Mouse (Mus musculus) G1E (cell line): Measurements from ENCODE around the gene 6030498E09Rik. TPM values are rescaled to one million over a fixed set of nuclear protein-coding genes. Genes with fewer than 3 reads are reported as not detected.

Experiments
- ATAC-seq: 2 replicates; pipeline ENCODE4 v1.8.0; 2016; ENCODE audit warnings: mild to moderate bottlenecking; ENCODE audit not compliant: insufficient number of reproducible peaks, poor library complexity, low FRiP score, severe bottlenecking; ENCODE audit errors: extremely low read depth
- DNase-seq: peaks from one replicate; pipeline ENCODE4 v3.0.0; 2012; ENCODE audit warnings: low spot score
- H3K27me3 ChIP-seq: 2 replicates; pipeline ENCODE4 v1.6.1; 2012; ENCODE audit warnings: mild to moderate bottlenecking, low read length, inconsistent platforms; ENCODE audit not compliant: insufficient read depth
- H3K36me3 ChIP-seq: replicated peaks from 2 replicates; pipeline ENCODE3; 2012; ENCODE audit warnings: mild to moderate bottlenecking, inconsistent platforms
- H3K4me1 ChIP-seq: 2 replicates; pipeline ENCODE4 v1.6.1; 2012; ENCODE audit warnings: low read depth, low read length, inconsistent platforms, mixed read lengths; ENCODE audit not compliant: insufficient read depth
- H3K4me3 ChIP-seq: 2 replicates; pipeline ENCODE4 v1.5.1; 2012; ENCODE audit warnings: low read depth, mild to moderate bottlenecking, inconsistent platforms, low read length, moderate library complexity, mixed read lengths
- H3K9me3 ChIP-seq: replicated peaks from 2 replicates; pipeline ENCODE4 v1.6.1; 2012; ENCODE audit warnings: inconsistent platforms
- CTCF ChIP-seq: IDR thresholded peaks from 2 replicates; pipeline ENCODE4 v1.5.1; 2012; ENCODE audit warnings: low read depth, low read length, inconsistent platforms, mixed read lengths
- GATA1 ChIP-seq: IDR thresholded peaks from 2 replicates; pipeline ENCODE4 v1.6.1; 2012; ENCODE audit warnings: borderline replicate concordance, low read length, inconsistent platforms, mixed read lengths
- GATA2 ChIP-seq: IDR thresholded peaks from 2 replicates; pipeline ENCODE4 v1.6.1; 2012; ENCODE audit warnings: low read depth, low read length, inconsistent platforms, borderline replicate concordance
- POLR2AphosphoS5 ChIP-seq: IDR thresholded peaks from 2 replicates; pipeline ENCODE4 v1.6.1; 2012; ENCODE audit warnings: low read depth, low read length, inconsistent platforms; ENCODE audit not compliant: insufficient replicate concordance
- TAL1 ChIP-seq: conservative IDR thresholded peaks from 2 replicates; pipeline ENCODE4 v1.6.1; 2012; ENCODE audit warnings: low read depth, low read length, inconsistent platforms, mixed read lengths
- polyA plus RNA-seq: library from polyadenylated mRNA; stranded (reverse); fragments of >175 nt; gene quantifications from 2 replicates; pipeline ENCODE4 v1.2.3, GENCODE M21; 2012
- total RNA-seq, 2 experiments: library from RNA; stranded (forward) in 1 of 2; stranded (reverse) in 1 of 2; fragments of 200-1000 nt in 1 of 2; fragments of >200 nt in 1 of 2; fragmentation: Nextera tagmentation in 1 of 2; gene quantifications; 2 replicates each; pipeline ENCODE4 v1.2.3; 2014 to 2017

The 6030498E09Rik gene
- total RNA-seq (2014; fragmentation: Nextera tagmentation) (not detected in 2 replicates), total RNA-seq (2017) (0.98 and 1.0 TPM in 2 replicates), polyA plus RNA-seq (not detected in 2 replicates)

DNA sequence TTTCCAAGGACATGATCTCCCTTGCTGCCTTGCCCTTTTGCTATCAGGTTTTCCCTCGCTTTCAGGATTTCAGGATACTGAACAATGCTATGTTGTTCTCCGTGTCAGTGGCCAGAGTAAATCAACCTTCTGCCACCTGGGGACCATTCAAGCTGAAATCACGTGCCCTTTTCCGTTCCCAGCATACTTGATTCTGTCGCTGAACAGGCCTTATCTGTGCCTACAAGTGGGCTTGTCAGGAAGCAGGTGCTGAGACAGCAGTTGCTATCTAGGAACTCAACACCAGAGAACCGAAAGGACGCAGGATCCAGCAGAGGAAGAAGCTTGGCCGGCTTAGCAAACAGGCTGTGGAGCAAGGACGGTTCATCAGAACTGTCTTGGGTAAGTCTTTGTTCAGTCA lies at the start of gene 6030498E09Rik:
Gene 6030498E09Rik (plus strand): TSS at position 194 of the 400 bp plus-strand sequence.
- Histone ChIP-seq H3K36me3 (no peaks in the 10 kb centered on the region), H3K9me3 (no peaks in the 10 kb centered on the region), H3K4me3 (no peak within 1 kb of the TSS), H3K4me1 (no peaks in the 10 kb centered on the region), H3K27me3 (0 out of 2 replicates have a peak, but pooled peaks cover 3% of the 10 kb centered on the region)
- TF ChIP-seq GATA2 (no peak), POLR2AphosphoS5 (no peak), CTCF (no peak), TAL1 (no peak), GATA1 (no peak)
- DNase-seq (no peak), ATAC-seq (peak; percentile 45)

DNA sequence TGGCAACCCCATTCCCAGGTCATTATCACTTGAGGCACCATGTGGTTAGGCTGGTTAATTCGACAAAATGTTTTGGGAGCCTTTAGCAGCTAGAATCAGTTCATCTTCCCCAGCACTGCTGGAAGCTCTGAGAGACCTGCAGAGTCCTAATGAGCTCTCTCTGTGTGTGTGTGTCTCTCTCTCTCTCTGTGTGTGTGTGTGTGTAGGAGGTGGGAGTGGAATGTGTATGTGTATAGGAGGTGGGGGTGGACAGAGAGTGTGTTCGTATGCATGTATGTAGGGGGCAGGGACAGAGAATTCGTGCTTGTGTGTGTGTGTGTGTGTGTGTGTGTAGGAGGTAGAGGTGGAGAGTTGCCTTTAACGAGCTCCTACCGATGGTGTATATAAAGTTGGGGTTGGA lies 42.4 kb upstream of the 6030498E09Rik start:
- H3K4me3 ChIP-seq, result no peak overlapping the region
- DNase-seq (no peak), ATAC-seq (no peak)
- H3K27me3 ChIP-seq, result no peaks in the 10 kb centered on the region
- H3K4me1 ChIP-seq, result no peaks in the 10 kb centered on the region
- no peaks in the 10 kb centered on the region for H3K36me3 ChIP-seq
- H3K9me3 ChIP-seq, result no peaks in the 10 kb centered on the region
- TF ChIP-seq TAL1, result no peak
- no peak for TF ChIP-seq CTCF
- no peak for TF ChIP-seq GATA1
- TF ChIP-seq GATA2, result no peak
- TF ChIP-seq POLR2AphosphoS5, result no peak

DNA sequence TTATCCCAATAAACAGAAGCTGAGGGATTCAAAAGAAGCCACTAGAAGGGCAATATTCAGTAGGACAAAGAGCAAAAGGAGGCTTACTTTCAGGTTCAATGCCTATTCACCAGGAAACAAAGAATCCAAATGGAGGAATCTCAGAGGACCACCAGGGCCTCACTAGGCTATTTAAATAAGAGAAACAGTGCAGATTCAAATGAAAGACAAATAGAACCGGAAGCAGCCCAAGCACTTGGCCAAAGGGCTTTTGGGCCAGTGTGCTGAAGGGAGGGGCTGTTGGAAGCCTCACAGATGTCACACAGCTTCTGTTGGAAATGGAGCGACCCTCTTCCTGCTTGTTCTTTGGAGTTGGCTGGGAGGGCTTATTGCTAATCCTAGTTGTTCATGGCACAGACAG lies 41.8 kb upstream of the 6030498E09Rik start:
- H3K9me3 ChIP-seq, result no peaks in the 10 kb centered on the region
- TF ChIP-seq TAL1, result no peak
- no peak for TF ChIP-seq CTCF
- TF ChIP-seq POLR2AphosphoS5, result no peak
- no peak for TF ChIP-seq GATA2
- no peaks in the 10 kb centered on the region for H3K4me1 ChIP-seq
- no peaks in the 10 kb centered on the region for H3K36me3 ChIP-seq
- ATAC-seq (no peak), DNase-seq (no peak)
- no peak overlapping the region for H3K4me3 ChIP-seq
- no peaks in the 10 kb centered on the region for H3K27me3 ChIP-seq

DNA sequence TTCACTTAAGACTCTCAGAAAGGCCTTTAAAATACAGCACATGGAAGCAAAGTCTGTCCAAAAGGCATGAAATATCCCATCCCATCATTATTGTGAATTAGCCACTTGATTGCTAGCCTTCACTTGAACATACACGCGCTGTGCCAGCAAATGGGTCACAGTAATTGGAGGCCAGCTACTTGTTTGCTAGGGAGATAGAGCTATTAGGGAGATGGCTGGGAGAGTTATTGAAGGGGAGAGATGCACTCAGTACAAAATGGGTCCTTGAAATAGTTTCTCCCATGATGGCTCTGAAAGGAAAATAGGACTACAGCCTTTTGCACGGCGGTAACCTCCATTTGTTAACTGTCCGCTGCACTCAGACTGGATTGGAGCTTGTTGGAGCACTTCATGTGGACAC lies 38.8 kb upstream of the 6030498E09Rik start:
- no peak for DNase-seq
- H3K9me3 ChIP-seq, result no peaks in the 10 kb centered on the region

DNA sequence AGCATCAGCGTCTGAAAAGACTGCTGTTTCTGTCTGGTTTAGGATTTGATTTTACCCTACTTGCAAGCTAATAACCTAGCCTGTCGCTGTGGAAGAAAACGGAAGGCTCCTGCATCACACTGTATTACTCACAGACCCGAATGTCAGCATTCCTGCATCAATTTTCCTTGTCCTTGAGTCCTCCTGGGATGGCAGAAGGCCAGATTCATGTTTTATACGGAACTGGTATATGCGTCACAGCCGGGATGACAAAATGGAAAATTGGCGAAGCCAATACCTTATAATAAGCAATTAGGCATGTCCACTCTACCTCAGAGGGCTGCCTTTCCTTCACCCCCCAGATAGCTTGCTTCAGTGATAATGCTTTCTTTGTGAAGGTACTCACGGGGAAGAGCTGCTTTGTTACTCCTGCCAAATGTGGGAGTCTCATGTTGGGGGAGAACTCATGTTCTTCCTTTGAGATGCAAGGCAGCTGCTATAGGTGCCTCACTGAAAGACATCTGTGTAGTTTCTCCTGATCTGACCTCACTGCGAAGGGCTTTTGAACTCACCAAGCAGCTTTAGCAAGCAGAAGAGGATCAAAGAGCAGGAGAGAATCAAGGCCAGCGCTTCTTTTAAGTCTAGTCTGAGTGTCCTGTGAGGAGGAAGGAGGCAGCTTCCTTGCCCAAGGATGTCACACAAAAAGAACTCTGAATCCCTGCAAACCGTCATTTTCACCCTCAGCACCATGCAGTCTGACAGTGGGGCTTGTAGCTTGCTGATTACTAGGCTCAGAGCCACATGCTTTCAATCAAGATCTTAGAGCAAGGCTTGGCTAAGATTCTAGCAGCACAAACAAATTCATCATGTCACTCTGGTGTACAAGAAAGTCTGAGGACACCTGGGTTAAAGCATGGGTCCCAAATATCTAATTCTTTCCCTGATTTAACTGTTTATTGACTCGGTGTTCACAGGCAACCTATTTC lies 37.3 kb upstream of the 6030498E09Rik start:
- Histone ChIP-seq H3K9me3 (no peaks in the 10 kb centered on the region), H3K36me3 (no peaks in the 10 kb centered on the region), H3K27me3 (no peaks in the 10 kb centered on the region), H3K4me3 (no peak overlapping the region), H3K4me1 (no peaks in the 10 kb centered on the region)
- ATAC-seq (no peak), DNase-seq (no peak)
- TF ChIP-seq TAL1 (no peak), CTCF (no peak), POLR2AphosphoS5 (no peak)

More for the DNA sequence above, 38.8 kb upstream of the 6030498E09Rik start:
- H3K4me1 ChIP-seq, result no peaks in the 10 kb centered on the region
- no peak for ATAC-seq
- H3K27me3 ChIP-seq, result no peaks in the 10 kb centered on the region
- no peak overlapping the region for H3K4me3 ChIP-seq
- H3K36me3 ChIP-seq, result no peaks in the 10 kb centered on the region
- no peak for TF ChIP-seq GATA1
- TF ChIP-seq GATA2, result no peak
- no peak for TF ChIP-seq POLR2AphosphoS5
- TF ChIP-seq TAL1, result no peak
- TF ChIP-seq CTCF, result no peak

DNA sequence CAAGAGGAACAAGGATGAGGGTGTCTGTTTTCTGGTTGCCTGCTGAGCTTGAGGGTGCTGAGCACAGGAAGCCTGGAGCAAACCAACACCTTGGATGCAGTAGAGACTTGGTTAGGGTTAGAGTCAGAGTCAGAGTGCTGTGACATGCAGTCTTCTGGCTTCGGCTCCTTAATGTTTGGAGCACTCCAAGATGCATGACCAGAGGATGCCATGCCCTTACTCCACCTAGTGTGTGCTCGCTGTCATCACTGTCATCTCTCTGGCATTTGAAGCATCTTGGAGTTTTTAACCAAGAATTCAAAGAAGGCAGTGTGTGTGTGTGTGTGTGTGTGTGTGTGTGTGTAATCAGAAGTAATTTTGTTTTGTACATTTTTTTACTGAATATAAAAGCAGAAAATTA lies 1.0 kb upstream of the 6030498E09Rik start:
- no peak for ATAC-seq
- H3K4me3 ChIP-seq, result no peak overlapping the region
- no peaks in the 10 kb centered on the region for H3K36me3 ChIP-seq
- DNase-seq, result no peak
- no peak for TF ChIP-seq GATA2
- TF ChIP-seq CTCF, result no peak
- TF ChIP-seq TAL1, result no peak
- TF ChIP-seq GATA1, result no peak
- no peak for TF ChIP-seq POLR2AphosphoS5
- 0 out of 2 replicates have a peak, but pooled peaks cover 3% of the 10 kb centered on the region for H3K27me3 ChIP-seq
- H3K4me1 ChIP-seq, result no peaks in the 10 kb centered on the region
- no peaks in the 10 kb centered on the region for H3K9me3 ChIP-seq
